Mouse (Mus musculus) activated CD4-positive, CD25-positive, alpha-beta regulatory T cell, adult 4 months (primary cell): ENCODE measurements around the gene Upk1a. TPM values are rescaled to one million over a fixed set of nuclear protein-coding genes. Genes with fewer than 3 reads are reported as not detected.

Experiments
- ATAC-seq: one replicate; pipeline ENCODE4 v1.8.0; 2017
- polyA plus RNA-seq, 2 experiments: library from polyadenylated mRNA; unstranded; fragments of 100-300 nt; shearing (Covaris generic); gene quantifications; one replicate each; pipeline ENCODE4 v1.2.1; 2017

Upk1a gene
- polyA plus RNA-seq, 2 experiments from 2014 or later = 2.2 to 3.3 TPM

DNA sequence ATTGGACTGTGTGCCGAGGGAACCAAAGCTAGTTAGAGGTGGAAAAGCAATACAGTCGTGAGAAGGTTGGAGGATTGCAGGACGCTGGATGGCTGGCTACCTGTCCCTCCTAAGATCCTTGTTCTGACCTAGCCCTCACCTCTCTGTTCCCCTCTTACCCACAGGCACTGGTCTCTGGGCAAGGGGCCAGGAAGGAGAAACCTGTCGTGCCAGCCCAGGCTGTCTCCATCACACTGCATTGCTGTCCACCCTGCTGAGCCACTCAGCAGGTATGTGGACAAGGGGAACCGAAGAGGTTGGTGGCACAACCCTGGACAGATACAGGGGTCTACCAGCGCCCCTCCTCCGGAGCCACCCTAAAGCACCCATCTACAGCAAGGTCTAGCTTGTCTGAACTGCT is 12.0 kb downstream of the Upk1a start:
- no peak for ATAC-seq

- ATAC-seq = peak; percentile 90
These were observed 12.7 kb downstream of the Upk1a start for GRCm38 (mm10) chr7:30599933-30600353.

GRCm38 (mm10) chr7:30598786-30599185 is 13.9 kb downstream of the Upk1a start, which contains the start of gene Zbtb32:
TSS of gene Zbtb32 (minus strand) at chr7:30598909.
- ATAC-seq = no peak

DNA sequence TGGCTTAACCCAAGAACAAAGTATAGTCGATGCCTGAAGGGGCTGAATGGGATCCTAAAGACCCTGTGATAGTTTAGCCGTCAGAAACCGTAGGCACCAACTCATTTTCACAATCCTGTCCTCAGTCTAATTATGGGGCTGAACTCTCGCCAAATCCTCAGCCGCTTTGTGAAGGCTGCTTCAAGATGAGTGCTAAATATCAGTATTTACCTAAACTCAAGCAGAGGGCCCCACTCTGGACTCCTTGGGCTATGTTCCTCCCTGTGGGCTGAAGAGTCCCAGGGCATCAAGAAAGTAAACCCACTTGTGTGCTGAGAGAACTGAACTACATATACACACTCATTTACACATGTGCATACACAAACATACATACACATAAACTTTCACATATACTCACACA is 15.8 kb downstream of the Upk1a start:
- no peak for ATAC-seq

GRCm38 (mm10) chr7:30596093-30596492 is 16.6 kb downstream of the Upk1a start:
- ATAC-seq = no peak

DNA sequence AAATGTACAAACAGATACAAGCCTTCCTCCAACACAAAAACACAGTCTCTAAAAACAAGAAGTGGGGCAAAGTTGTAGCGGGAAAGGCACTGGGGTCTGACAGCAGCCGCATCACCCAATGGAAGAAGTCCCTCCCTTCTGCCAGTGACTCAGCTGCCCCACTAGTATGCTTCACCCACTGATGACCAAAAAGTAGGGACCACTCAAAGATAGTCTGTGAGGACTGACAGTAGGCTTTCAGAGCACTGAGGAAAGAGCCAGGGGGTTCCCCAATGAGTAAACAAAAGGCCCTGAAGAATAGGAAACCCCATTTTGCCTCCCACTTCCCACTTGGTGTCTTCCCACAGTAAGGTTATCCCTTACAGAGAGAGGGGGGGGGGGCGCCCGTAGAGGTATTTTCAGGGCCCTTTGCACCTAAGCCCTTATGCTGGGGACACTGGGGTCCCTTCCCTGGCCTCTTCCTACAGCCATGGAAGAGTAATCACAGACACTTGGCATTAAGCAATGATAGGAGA is 18.1 kb downstream of the Upk1a start:
- ATAC-seq = peak; percentile 38

- peak; percentile 34 for ATAC-seq
These were observed 18.8 kb downstream of the Upk1a start for GRCm38 (mm10) chr7:30593579-30594509.

DNA sequence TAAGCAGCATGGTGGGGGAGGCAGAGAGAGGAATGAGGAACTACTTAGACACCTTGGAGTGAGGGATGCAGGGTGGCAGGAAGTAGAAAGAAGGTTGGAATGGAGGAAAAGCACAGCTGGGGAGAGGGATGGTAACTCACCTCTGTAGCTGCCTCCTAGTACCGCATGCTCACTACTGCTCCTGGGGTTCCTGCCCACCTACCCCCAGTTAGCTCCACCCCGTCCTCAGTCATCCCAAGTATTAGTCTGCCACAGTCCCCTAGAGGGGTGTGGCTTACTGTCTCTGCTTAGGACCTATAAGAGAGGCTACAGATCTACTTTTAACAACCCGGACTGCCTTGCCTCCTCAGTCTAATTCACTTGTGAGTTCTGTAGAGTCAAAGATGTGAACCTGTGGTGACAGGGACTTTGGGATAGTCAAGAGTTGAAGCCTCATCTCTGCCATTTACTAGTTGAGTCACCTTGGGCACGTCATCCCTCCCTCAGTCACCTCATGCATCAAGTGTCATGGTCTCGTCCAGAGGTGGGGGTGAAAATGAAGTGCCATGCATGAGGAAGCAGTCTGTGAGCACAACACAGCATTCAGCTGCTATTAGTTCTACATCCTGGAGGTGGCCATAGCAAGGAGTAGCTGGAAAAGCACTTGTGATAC is 19.7 kb downstream of the Upk1a start:
- no peak for ATAC-seq

DNA sequence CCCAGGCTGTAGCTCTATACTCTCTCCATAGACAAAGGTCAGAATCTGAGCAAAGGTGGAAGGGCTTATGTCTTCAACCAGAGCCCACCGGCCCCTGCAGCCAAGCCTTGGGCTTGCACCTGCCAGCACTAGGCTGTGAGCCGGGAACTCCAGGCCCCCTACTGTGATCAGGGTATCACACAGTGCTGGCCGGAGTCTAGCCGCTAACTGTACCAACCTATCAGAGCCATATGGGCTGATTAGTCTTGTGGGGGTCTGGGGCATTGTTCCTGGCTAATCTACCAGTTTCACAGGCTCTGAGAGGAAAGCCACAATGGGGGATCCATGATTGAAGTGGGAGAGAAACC is 21.1 kb downstream of the Upk1a start:
- ATAC-seq = no peak

DNA sequence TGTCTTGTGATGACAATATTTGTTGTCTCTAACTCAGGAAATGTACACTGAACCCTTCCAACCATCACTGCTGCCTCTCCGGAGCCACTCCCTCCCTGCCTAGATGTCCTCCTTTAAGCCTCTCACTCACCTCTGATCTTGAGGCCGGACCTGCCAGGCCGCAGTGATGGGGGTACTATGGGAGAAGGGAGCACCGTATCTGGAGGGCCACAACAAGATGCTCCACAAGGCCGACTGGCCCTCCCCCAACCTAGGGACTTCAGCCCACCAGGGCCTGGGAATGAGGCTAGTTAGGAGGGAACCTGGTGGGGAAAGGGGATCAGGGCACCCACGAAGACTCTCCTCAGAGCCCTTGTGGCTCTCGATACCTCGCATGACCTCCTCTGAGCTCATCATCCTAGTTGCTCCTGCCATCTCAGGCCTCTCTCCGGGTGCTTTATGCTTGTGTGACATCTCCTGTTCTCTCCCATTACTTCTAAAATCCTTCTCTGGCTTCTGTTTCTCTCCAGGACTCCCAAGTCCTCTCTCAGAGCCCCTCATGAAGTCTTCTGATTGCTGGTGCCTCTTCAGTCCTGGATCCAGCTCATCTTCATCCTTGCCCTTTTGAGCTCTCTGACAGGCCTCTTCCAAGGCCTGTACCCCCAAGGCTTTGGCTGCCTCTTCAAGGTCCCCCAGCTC is 21.6 kb downstream of the Upk1a start:
- ATAC-seq = no peak

DNA sequence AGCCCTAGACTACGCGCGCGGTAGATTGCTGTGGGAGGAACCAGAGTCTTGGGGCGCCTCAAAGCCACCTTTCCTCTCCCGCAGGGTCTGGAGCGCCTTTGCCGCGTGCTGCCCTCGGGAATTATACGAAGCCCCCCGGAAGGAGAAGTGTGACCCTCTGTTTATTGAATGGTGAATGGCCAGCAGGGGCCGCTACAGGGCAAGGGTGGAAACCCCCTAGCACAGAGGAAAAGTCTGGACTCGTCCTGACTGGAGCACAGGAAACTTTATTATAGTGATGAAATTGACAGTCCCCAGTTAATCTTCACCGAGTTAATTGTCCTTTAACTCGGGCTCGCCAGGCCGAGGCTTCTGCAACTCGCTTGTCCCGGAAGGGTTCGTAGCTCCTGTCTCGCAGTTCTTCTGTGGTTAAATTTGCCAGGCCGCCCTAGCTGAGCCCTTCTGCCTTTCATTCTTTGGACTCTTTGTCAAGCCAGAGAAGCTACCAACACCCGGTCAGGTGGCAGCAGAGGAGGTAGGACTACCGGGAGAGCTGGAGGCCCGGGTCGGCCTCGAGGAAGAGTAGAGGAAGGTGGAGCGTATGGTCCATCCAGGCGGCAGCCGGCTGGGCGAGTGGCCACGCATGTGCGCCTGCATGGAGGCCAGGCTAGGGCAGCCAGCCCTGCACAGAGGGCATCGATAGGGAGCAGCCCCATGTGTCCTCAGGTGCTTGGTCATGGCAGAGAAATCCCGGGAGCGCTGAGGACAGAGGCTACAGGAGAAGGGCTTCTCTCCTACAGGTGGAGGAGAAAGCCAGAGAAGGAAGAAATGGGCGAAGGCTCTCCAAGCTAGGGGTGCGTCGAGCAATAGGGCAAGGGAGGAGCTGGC is 23.0 kb downstream of the Upk1a start:
- no peak for ATAC-seq

DNA sequence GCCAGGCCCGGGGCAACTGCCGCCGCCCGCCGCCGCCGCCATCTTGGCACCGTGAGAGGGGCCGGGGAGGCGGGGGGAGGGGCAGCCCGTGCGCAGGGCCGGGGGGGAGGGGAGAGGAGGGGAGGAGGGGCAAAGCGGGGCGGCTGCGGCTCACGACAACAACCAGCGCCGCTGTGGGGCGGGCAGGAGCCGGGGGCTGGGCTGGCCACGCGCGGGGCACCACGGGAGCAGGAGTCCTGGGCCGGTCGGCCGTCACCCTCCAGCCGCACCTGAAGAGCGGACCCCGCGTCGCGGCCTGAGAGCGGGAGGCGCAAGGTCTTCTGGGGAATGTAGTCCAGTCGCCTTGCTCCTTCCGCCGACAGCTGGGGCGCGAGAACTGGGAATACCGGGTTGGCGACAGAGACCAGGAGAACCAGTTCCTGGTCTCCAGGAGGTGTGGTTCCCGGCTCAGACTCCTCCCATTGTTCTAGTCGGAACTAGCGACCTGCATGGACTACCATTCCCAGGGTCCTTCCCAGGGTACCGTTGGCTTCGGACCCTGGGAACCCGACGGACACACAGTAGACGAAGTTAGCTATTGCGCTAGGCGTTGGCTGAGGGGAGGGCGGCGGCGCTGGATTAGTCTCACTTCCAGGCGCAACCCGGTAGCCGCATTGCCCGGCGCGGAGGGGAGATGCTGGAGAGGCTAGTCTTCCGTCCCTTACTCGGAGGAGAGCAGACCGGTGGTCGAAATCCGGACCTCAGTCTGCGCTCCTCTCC is 23.8 kb downstream of the Upk1a start, which contains the start of gene Kmt2b:
Gene Kmt2b, minus strand, starts transcription at position 51 of the 759 bp plus-strand sequence.
- ATAC-seq = peak; percentile 81

DNA sequence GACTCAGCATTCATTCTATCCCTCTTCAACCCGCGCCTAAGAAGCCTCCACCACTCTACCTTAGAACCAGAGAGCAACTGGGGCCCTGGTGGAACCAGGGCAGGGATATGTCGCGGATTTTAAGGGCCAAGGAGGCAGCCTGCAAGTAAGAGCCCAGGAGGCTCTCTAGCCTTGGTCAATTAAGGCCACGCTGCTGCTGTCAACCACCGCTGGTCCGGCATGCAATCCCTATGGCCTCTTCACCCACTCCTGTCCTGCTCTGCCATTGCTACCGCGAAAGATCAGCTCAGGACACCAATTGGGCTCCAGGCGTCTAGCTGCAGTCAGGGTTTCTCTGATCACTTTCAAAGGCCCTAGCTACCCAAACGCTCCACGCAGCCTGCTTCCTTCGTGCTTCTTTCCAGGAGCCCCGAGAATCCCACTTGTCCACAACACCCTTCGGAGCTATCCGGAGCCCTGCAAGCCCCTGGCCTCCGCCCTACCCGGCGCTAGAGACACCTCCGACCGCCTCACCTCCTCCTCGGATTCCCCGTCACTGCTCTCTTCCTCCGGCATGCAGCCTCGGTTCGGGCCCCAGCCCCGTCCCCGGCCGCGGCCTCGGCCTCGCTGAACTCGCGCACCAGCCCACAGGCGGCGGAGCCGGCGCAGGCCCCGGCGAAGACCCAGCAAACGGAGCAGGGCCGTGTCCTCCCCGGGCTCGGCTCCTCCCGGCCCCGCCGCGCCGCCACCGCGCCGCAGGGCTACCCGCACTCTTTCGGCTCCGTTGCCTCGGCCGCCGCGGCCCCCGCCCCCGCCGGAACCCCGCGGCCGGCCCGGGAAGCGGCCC is 24.6 kb downstream of the Upk1a start:
- ATAC-seq = no peak

GRCm38 (mm10) chr7:30586455-30587020 is 26.1 kb downstream of the Upk1a start:
- no peak for ATAC-seq

DNA sequence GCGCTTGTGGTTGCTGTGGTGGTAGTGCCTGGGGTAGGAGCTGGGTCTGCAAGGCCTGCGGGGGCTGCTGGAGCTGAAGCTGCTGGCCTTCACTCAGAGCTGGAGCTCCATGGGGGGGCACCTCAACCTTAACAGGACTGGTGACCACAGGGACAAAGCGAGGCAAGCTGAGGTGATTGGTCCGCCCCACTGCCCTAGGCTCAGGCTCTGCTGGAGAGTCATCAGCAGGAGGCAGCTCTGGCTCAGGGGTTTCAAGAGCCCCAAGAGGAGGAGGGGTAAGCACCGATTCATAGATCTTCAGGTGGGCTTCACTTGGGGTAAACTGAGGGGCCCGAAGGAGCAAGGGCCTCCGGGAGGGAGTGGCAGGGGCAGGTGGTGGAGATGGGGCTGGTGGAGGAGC is 27.5 kb downstream of the Upk1a start:
- ATAC-seq = no peak

- ATAC-seq = no peak
These were observed 28.3 kb downstream of the Upk1a start for GRCm38 (mm10) chr7:30584339-30584738.

- ATAC-seq = no peak
These were observed 31.1 kb downstream of the Upk1a start for GRCm38 (mm10) chr7:30581547-30581946.

- no peak for ATAC-seq
These were observed 32.7 kb downstream of the Upk1a start for GRCm38 (mm10) chr7:30579950-30580349.

DNA sequence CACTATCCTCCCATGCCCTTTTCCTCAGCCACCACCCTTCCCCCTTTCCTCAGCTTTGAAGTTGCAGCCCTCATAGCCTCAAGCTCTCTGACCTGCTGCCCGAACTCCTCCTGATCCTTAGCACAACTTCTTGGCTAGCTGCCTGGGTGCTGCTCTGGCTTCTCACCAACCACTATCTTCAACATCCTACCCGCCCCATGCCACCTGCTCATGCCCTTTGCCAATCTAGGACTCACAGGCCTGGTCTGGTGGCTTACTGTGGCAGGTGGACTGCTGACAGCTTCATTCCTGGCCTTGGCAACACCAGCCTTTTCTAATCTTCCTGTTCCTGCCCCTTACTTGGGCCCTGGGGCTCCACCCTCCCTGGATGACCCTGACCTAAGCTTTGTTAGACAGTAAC is 39.7 kb downstream of the Upk1a start:
- ATAC-seq = no peak

GRCm38 (mm10) chr7:30572389-30572788 is 40.3 kb downstream of the Upk1a start:
- ATAC-seq = no peak
